Mouse (Mus musculus) midbrain, embryonic 15.5 days (tissue): ENCODE data around the gene Armh3. TPM values are rescaled to one million over a fixed set of nuclear protein-coding genes. Genes with fewer than 3 reads are reported as not detected.
A peak's percentile ranks its signal among the peaks of the same experiment; 100 is the strongest.

Source experiments
- ATAC-seq: fragments of 200-750 bp; cut with Nextera tagmentation; replicated peaks from 2 replicates; pipeline ENCODE4 v1.8.0; 2017; ENCODE audit warnings: moderate TSS enrichment
- H3K27ac ChIP-seq: fragments of 300-500 bp; sonication (generic); 2 replicates; pipeline ENCODE4 v1.5.1; 2015; ENCODE audit warnings: mild to moderate bottlenecking, inconsistent platforms
- H3K27me3 ChIP-seq: fragments of 300-500 bp; sonication (generic); replicated peaks from 2 replicates; pipeline ENCODE4 v1.6.1; 2015; ENCODE audit warnings: inconsistent platforms
- H3K36me3 ChIP-seq: fragments of 300-500 bp; sonication (generic); replicated peaks from 2 replicates; pipeline ENCODE4 v1.6.1; 2015; ENCODE audit warnings: inconsistent platforms
- H3K4me1 ChIP-seq: fragments of 300-500 bp; sonication (generic); 2 replicates; pipeline ENCODE4 v1.6.1; 2015; ENCODE audit warnings: inconsistent platforms
- H3K4me2 ChIP-seq: fragments of 300-500 bp; sonication (generic); 2 replicates; pipeline ENCODE4 v1.6.1; 2015; ENCODE audit warnings: inconsistent platforms, mild to moderate bottlenecking, moderate library complexity
- H3K4me3 ChIP-seq: fragments of 300-500 bp; sonication (generic); 2 replicates; pipeline ENCODE4 v1.5.1; 2015; ENCODE audit warnings: mild to moderate bottlenecking, inconsistent platforms
- H3K9ac ChIP-seq: fragments of 300-500 bp; sonication (generic); 2 replicates; pipeline ENCODE4 v1.6.1; 2015; ENCODE audit warnings: mild to moderate bottlenecking, inconsistent platforms
- H3K9me3 ChIP-seq: fragments of 300-500 bp; sonication (generic); 2 replicates; pipeline ENCODE4 v1.6.1; 2016; ENCODE audit warnings: inconsistent platforms
- WGBS: fragments of 180-500 bp; shearing (Covaris S2); methylation state at CpG from one replicate; pipeline ENCODE4 v1.1.7; 2015; ENCODE audit warnings: mixed read lengths; 5-methylcytosine and 5-hydroxymethylcytosine counted together
- polyA plus RNA-seq: library from polyadenylated mRNA; unstranded; fragments of >200 nt; fragmentation: Nextera tagmentation; extraction: Ambion mirVana; gene quantifications from 2 replicates; pipeline ENCODE4 v1.2.1, GENCODE M21; 2015

The Armh3 gene
- polyA plus RNA-seq, 1 experiment from 2014 or later: 25.4 TPM

GRCm38 (mm10) chr19:46040149-46040902, 42.0 kb upstream of the Armh3 start:
- H3K36me3 ChIP-seq: peaks cover 8% of the 10 kb centered on the region
- peak overlapping the region; percentile 79 for H3K9ac ChIP-seq
- peak overlapping the region; percentile 77 for H3K4me3 ChIP-seq
- H3K27ac ChIP-seq: peak overlapping the region; percentile 98
- ATAC-seq: no peak
- peak overlapping the region; percentile 93 for H3K4me2 ChIP-seq
- no peaks in the 10 kb centered on the region for H3K27me3 ChIP-seq
- no peaks in the 10 kb centered on the region for H3K9me3 ChIP-seq
- peaks cover 77% of the 10 kb centered on the region for H3K4me1 ChIP-seq
- 32% methylated on average over 14 of the region's 14 CpGs for WGBS

- no peaks in the 10 kb centered on the region for H3K9me3 ChIP-seq
- peak overlapping the region; percentile 93 for H3K4me2 ChIP-seq
- peaks cover 77% of the 10 kb centered on the region for H3K4me1 ChIP-seq
- peak; percentile 68 for ATAC-seq
- H3K9ac ChIP-seq: peak overlapping the region; percentile 79
- peak overlapping the region; percentile 98 for H3K27ac ChIP-seq
- H3K27me3 ChIP-seq: no peaks in the 10 kb centered on the region
- H3K36me3 ChIP-seq: peaks cover 17% of the 10 kb centered on the region
- H3K4me3 ChIP-seq: peak overlapping the region; percentile 77
- WGBS: 2% methylated on average over 25 of the region's 30 CpGs
Measured at GRCm38 (mm10) chr19:46039478-46039877, 41.2 kb upstream of the Armh3 start.

GRCm38 (mm10) chr19:46038851-46039260, 40.6 kb upstream of the Armh3 start:
- peaks cover 72% of the 10 kb centered on the region for H3K4me1 ChIP-seq
- peak overlapping the region; percentile 93 for H3K4me2 ChIP-seq
- H3K27ac ChIP-seq: peak overlapping the region; percentile 98
- 0% methylated on average over 16 of the region's 17 CpGs for WGBS
- H3K27me3 ChIP-seq: no peaks in the 10 kb centered on the region
- ATAC-seq: peak; percentile 9
- no peaks in the 10 kb centered on the region for H3K9me3 ChIP-seq
- peaks cover 23% of the 10 kb centered on the region for H3K36me3 ChIP-seq
- peak overlapping the region; percentile 79 for H3K9ac ChIP-seq
- H3K4me3 ChIP-seq: peak overlapping the region; percentile 77

GRCm38 (mm10) chr19:46037925-46038850, 39.9 kb upstream of the Armh3 start:
- H3K27me3 ChIP-seq: no peaks in the 10 kb centered on the region
- H3K9ac ChIP-seq: peak overlapping the region; percentile 79
- peaks cover 65% of the 10 kb centered on the region for H3K4me1 ChIP-seq
- H3K4me2 ChIP-seq: peak overlapping the region; percentile 93
- no peaks in the 10 kb centered on the region for H3K9me3 ChIP-seq
- H3K4me3 ChIP-seq: peak overlapping the region; percentile 77
- ATAC-seq: 0 out of 2 replicates have a peak, but pooled peaks have one; percentile 3
- H3K27ac ChIP-seq: peak overlapping the region; percentile 98
- 6% methylated on average over 13 of the region's 13 CpGs for WGBS
- H3K36me3 ChIP-seq: peaks cover 30% of the 10 kb centered on the region

GRCm38 (mm10) chr19:46037243-46037924, 39.1 kb upstream of the Armh3 start:
- Histone ChIP-seq H3K27me3 (no peaks in the 10 kb centered on the region), H3K9me3 (no peaks in the 10 kb centered on the region), H3K27ac (peak overlapping the region; percentile 50), H3K4me3 (peak overlapping the region; percentile 77), H3K4me2 (peak overlapping the region; percentile 93), H3K4me1 (peaks cover 57% of the 10 kb centered on the region), H3K9ac (peak overlapping the region; percentile 79), H3K36me3 (peaks cover 37% of the 10 kb centered on the region)
- ATAC-seq: no peak
- WGBS: 5% methylated on average over 6 of the region's 6 CpGs

- peaks cover 50% of the 10 kb centered on the region for H3K4me1 ChIP-seq
- peak overlapping the region; percentile 93 for H3K4me2 ChIP-seq
- peak overlapping the region; percentile 79 for H3K9ac ChIP-seq
- H3K4me3 ChIP-seq: peak overlapping the region; percentile 77
- no peak for ATAC-seq
- H3K27ac ChIP-seq: peak overlapping the region; percentile 39; the same call in 1 of the 2 replicates
- no peaks in the 10 kb centered on the region for H3K27me3 ChIP-seq
- 61% methylated on average over 13 of the region's 13 CpGs for WGBS
- no peaks in the 10 kb centered on the region for H3K9me3 ChIP-seq
- peaks cover 41% of the 10 kb centered on the region for H3K36me3 ChIP-seq
Measured at GRCm38 (mm10) chr19:46036477-46037242, 38.4 kb upstream of the Armh3 start.

GRCm38 (mm10) chr19:46035971-46036370, 37.7 kb upstream of the Armh3 start:
- Histone ChIP-seq H3K27ac (no peak overlapping the region), H3K9me3 (no peaks in the 10 kb centered on the region), H3K36me3 (peaks cover 41% of the 10 kb centered on the region), H3K9ac (no peak overlapping the region), H3K4me1 (peaks cover 43% of the 10 kb centered on the region), H3K4me3 (0 out of 2 replicates have a peak overlapping the region, but pooled peaks have one; percentile 77), H3K4me2 (peak overlapping the region; percentile 93; the same call in 1 of the 2 replicates), H3K27me3 (no peaks in the 10 kb centered on the region)
- 89% methylated on average over 13 of the region's 13 CpGs for WGBS
- ATAC-seq: no peak

- H3K4me1 ChIP-seq: peaks cover 29% of the 10 kb centered on the region
- peaks cover 41% of the 10 kb centered on the region for H3K36me3 ChIP-seq
- H3K4me2 ChIP-seq: no peak overlapping the region
- H3K9me3 ChIP-seq: no peaks in the 10 kb centered on the region
- H3K4me3 ChIP-seq: no peak overlapping the region
- ATAC-seq: no peak
- H3K9ac ChIP-seq: no peak overlapping the region
- no peaks in the 10 kb centered on the region for H3K27me3 ChIP-seq
- WGBS: 93% methylated on average over 11 of the region's 11 CpGs
- H3K27ac ChIP-seq: no peak overlapping the region
Measured at GRCm38 (mm10) chr19:46033911-46034310, 35.6 kb upstream of the Armh3 start.

- no peak overlapping the region for H3K4me2 ChIP-seq
- H3K9me3 ChIP-seq: no peaks in the 10 kb centered on the region
- 88% methylated on average over 26 of the region's 26 CpGs for WGBS
- no peak overlapping the region for H3K27ac ChIP-seq
- H3K4me3 ChIP-seq: no peak overlapping the region
- H3K9ac ChIP-seq: no peak overlapping the region
- ATAC-seq: no peak
- peaks cover 22% of the 10 kb centered on the region for H3K4me1 ChIP-seq
- no peaks in the 10 kb centered on the region for H3K27me3 ChIP-seq
- H3K36me3 ChIP-seq: peaks cover 41% of the 10 kb centered on the region
Measured at GRCm38 (mm10) chr19:46032731-46033510, 34.6 kb upstream of the Armh3 start.

- no peak overlapping the region for H3K4me3 ChIP-seq
- no peaks in the 10 kb centered on the region for H3K9me3 ChIP-seq
- H3K4me2 ChIP-seq: no peak overlapping the region
- WGBS: 71% methylated on average over 9 of the region's 9 CpGs
- no peak overlapping the region for H3K9ac ChIP-seq
- H3K27ac ChIP-seq: no peak overlapping the region
- no peaks in the 10 kb centered on the region for H3K27me3 ChIP-seq
- H3K4me1 ChIP-seq: peaks cover 11% of the 10 kb centered on the region
- ATAC-seq: no peak
- H3K36me3 ChIP-seq: peaks cover 41% of the 10 kb centered on the region
Measured at GRCm38 (mm10) chr19:46031689-46032432, 33.6 kb upstream of the Armh3 start.
